Mouse (Mus musculus) 3134 (cell line): ENCODE measurements around the gene Slc46a2.

Experiments
- DNase-seq: peaks from one replicate; pipeline ENCODE4 v3.0.0-alpha.2; 2011; ENCODE audit warnings: low spot score; ENCODE audit not compliant: insufficient read length; ENCODE audit errors: extremely low read depth

Gene Slc46a2

GRCm38 (mm10) chr4:59914608-59915403 lies at the start of gene Slc46a2:
Slc46a2 (minus strand) TSS chr4:59915056.
- no peak for DNase-seq

GRCm38 (mm10) chr4:59963405-59964344 lies 48.8 kb upstream of the Slc46a2 start, which contains the start of gene Mup6:
Mup6 (plus strand) TSS chr4:59964294.
- DNase-seq = no peak

- DNase-seq = no peak
These were observed 45.8 kb upstream of the Slc46a2 start, which contains the start of gene Mup4 for GRCm38 (mm10) chr4:59960610-59961009. Mup4 (minus strand) TSS chr4:59960710.

GRCm38 (mm10) chr4:59937543-59937942 lies 22.7 kb upstream of the Slc46a2 start:
- DNase-seq = no peak

GRCm38 (mm10) chr4:59932505-59933281 lies 17.8 kb upstream of the Slc46a2 start:
- peak; percentile 21 for DNase-seq

GRCm38 (mm10) chr4:59928347-59928746 lies 13.5 kb upstream of the Slc46a2 start:
- DNase-seq = peak; percentile 39

- DNase-seq = no peak
These were observed 12.8 kb upstream of the Slc46a2 start for GRCm38 (mm10) chr4:59927666-59928065.

GRCm38 (mm10) chr4:59925082-59925481 lies 10.2 kb upstream of the Slc46a2 start:
- DNase-seq = no peak

- no peak for DNase-seq
These were observed 3.1 kb upstream of the Slc46a2 start for GRCm38 (mm10) chr4:59917966-59918365.

- DNase-seq = no peak
These were observed 6.1 kb downstream of the Slc46a2 start for GRCm38 (mm10) chr4:59908785-59909184.

- DNase-seq = peak; percentile 32
These were observed 7.1 kb downstream of the Slc46a2 start for GRCm38 (mm10) chr4:59907657-59908230.

- DNase-seq = no peak
These were observed 7.8 kb downstream of the Slc46a2 start for GRCm38 (mm10) chr4:59907092-59907491.

- DNase-seq = no peak
These were observed 12.3 kb downstream of the Slc46a2 start for GRCm38 (mm10) chr4:59902547-59902946.

- DNase-seq = no peak
These were observed 13.0 kb downstream of the Slc46a2 start for GRCm38 (mm10) chr4:59901810-59902209.

- DNase-seq = no peak
These were observed 16.3 kb downstream of the Slc46a2 start for GRCm38 (mm10) chr4:59898521-59898919.

- no peak for DNase-seq
These were observed 16.9 kb downstream of the Slc46a2 start for GRCm38 (mm10) chr4:59897814-59898520.

- no peak for DNase-seq
These were observed 18.9 kb downstream of the Slc46a2 start for GRCm38 (mm10) chr4:59896000-59896399.

- DNase-seq = peak; percentile 69
These were observed 19.8 kb downstream of the Slc46a2 start for GRCm38 (mm10) chr4:59894977-59895575.

GRCm38 (mm10) chr4:59894415-59894814 lies 20.4 kb downstream of the Slc46a2 start:
- DNase-seq = no peak
